Mouse (Mus musculus) c-Kit-negative CD71-positive TER-119-positive erythroid progenitor cells, embryonic 14.5 days (primary cell): Measurements from ENCODE around the gene Tdrd9.
A peak's percentile ranks its signal among the peaks of the same experiment; 100 is the strongest.

Source experiments
- DNase-seq: peaks from one replicate; pipeline ENCODE4 v3.0.0-alpha.2; 2013; ENCODE audit warnings: low read depth, low spot score

Gene Tdrd9

DNA sequence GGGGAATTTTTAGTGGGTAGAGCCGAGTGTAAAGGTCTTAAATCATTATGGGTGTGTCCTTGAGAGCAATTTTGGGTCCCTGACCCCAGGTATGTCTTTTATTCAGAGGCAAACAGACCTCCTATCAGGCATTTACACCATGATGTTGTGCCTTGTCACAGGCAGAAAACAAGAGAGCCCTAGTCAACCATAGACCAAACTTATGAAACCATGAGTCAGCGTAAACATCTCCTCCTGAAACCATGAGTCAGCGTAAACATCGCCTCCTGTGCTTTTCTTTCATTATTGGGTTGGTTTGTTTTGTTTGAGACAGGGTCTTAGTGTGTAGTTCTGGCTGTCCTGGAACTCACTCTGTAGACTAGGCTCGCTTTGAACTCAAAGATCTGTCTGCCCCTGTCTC lies 131.8 kb downstream of the Tdrd9 start:
- peak; percentile 25 for DNase-seq

- no peak for DNase-seq
These were observed 133.5 kb downstream of the Tdrd9 start for GRCm38 (mm10) chr12:112104890-112105289.

GRCm38 (mm10) chr12:112106541-112106971 lies 135.2 kb downstream of the Tdrd9 start, which contains the start of gene Aspg:
TSS of gene Aspg (plus strand) at chr12:112106679.
- no peak for DNase-seq

DNA sequence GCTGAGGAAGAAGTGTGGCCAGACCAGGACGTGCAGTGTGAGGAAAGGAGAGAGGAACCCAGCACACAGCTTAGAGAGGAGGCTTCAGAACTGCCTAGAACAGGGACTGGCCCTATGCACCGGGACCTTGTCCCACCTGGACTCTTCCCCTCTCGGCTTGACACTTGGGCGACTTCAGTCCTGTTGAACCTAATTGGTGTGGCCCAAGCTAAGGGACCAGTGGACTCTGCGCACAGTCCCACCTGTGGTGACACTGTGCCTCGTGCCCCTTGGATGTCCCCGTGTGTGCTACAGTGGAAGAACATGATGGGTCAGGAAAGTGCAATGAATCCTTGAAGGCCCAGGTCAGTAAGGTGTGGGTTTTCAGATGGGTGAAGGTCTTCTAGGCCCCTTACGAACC lies 136.3 kb downstream of the Tdrd9 start:
- DNase-seq = no peak

- DNase-seq = no peak
These were observed 137.5 kb downstream of the Tdrd9 start for GRCm38 (mm10) chr12:112108696-112109445.

DNA sequence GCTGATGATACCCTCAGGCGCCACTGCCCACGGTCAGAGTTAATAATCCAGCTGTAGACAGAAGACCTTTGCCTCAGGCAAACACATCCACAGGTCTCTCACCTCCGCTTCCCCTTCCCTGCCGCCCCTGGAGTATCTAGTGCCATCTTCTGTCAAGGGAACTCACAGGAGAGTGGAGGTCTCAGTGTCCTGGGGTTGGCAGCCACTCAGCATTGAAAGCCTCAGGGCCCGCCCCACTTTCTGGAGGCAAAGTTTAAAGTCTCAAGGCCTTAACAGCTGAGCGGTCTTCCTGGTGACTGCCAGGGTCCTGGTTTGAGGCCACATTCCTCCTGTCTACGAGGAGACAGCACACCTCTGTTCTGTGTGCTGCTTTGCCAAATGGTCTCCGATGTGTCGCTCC lies 138.3 kb downstream of the Tdrd9 start:
- no peak for DNase-seq

DNA sequence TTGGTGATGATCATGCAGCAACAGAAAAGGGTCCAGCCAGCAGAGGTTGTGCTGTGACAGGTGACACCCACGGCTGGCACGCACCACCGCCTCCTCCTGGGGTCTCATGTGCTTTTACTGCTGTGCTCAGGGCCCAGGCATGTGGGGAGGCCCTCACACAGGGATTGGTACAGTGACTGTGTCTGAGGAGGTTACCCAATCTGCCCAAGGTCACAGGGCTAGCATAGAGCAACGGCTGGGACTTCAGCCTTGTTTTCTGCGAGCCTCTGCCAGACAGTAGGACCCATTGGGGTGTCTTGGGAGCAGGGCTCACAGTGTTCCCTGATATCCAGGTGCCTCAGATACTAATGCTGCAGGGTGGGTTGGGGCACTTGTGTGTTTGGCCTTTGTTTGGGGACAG lies 140.0 kb downstream of the Tdrd9 start:
- DNase-seq = no peak

DNA sequence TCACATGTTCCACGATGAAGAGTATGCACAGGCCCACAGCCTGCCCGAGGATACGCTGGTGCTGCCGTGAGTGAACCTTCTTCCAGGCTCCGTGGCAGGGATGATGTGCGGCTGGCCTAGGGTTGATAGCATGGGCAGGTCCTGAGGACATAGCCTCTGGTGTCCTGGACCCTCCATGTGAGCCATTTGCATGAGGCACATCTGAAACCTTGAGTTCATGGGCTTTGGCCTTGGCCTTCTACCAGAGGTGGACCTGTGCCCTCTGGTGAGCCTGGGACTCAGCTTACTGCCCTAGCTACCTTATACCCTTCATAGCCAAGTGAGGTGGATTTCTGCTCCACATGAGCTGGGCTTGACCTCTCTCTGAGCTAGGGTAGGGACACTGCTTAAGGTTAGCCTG lies 140.9 kb downstream of the Tdrd9 start:
- DNase-seq = no peak

DNA sequence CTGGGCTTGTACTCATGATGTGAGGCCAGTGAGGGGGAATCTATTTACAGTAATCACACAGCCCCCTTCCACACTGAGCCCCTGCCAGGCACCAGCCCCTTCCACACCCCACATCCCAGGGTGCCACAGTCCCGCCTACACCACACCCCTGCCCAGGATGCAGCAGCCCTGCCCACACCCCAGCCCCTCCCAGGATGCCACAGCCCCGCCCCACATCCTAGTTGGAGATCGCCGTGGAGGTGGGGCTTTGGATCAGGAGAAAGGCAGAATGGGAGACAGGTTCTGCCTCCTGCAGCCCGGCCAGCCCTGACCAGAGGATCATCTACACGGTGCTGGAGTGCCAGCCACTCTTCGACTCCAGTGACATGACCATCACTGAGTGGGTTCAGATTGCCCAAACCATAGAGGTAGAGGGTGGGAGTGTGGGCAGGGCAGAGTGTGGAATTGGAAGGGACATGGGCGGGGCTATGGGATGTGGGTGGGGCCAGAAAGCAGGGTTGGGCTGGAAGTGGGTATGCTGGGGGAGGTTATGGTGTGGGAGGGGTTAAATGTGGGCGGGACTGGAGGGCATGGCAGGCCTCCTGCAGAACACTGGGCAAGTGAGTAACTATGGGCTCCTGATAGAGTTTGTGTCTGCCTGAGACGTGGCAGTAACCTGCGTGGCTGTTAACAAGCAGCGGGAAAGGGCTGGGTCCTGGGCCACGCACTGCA lies 141.5 kb downstream of the Tdrd9 start:
- no peak for DNase-seq

DNA sequence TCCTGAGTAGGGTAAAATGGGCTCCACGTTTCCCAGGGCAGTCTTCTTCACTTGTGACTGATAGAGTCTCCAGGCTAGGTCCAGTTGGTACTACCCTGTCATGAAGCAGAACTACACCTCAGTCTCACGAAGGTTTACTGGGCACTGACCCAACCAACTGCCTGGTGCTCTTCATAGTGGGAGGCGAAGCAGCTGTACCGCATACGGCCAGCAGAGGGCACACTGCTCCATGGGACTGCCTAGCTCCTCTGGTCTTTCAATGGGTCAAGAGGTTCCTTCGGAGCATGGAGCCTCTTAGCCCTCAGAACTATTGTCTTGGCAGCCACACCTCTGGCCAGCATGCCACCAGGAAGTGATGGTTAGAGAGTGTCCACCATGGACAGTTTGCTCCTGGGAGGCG lies 142.4 kb downstream of the Tdrd9 start:
- DNase-seq = peak; percentile 22

DNA sequence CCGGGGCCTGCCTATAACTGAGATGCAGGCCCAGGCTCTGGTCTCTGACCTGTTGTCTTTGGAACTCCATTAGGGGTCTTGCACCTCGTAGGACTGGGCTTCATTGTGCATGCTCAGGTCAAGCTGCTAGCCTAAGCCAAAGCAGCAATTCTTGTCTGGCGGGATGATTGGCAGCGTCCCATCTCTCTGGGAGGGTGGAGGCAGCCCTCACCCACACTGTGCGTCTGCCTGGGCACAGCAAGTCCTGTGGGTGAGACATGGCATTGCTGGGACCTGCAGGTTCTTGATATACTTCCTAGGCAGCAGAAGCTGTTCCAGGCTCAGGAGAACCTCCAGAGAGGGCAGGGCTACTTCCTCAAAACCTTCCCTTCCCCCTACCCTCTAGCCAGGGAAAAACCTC lies 145.6 kb downstream of the Tdrd9 start:
- DNase-seq = no peak

- no peak for DNase-seq
These were observed 146.3 kb downstream of the Tdrd9 start for GRCm38 (mm10) chr12:112117649-112118048.
